Mouse (Mus musculus) cortical plate, adult 2 months (tissue): ENCODE measurements around the gene Foxj3.

ENCODE experiments used
- CTCF ChIP-seq: fragments of 200-500 bp; IDR thresholded peaks from 2 replicates; pipeline ENCODE4 v1.5.1; 2011; ENCODE audit warnings: mild to moderate bottlenecking, control low read depth, low read length; ENCODE audit not compliant: insufficient read depth; ENCODE audit errors: extremely low read depth
- POLR2A ChIP-seq: fragments of 200-500 bp; IDR thresholded peaks from 2 replicates; pipeline ENCODE4 v1.6.1; 2011; ENCODE audit warnings: mild to moderate bottlenecking, low read length, control low read depth; ENCODE audit not compliant: insufficient read depth; ENCODE audit errors: extremely low read depth

- TF ChIP-seq CTCF = no peak
- TF ChIP-seq POLR2A = no peak
Observed at GRCm38 (mm10) chr4:119670736-119671135, 133.9 kb downstream of the Foxj3 start.
